Mouse (Mus musculus) embryonic facial prominence, embryonic 11.5 days (tissue): ENCODE data around the gene Gm11639. TPM values are rescaled to one million over a fixed set of nuclear protein-coding genes. Genes with fewer than 3 reads are reported as not detected.
A peak's percentile ranks its signal among the peaks of the same experiment; 100 is the strongest.

Experiments used
- ATAC-seq: fragments of 200-750 bp; cut with Nextera tagmentation; replicated peaks from 2 replicates; pipeline ENCODE4 v1.8.0; 2017; ENCODE audit warnings: low read depth; ENCODE audit not compliant: insufficient number of reproducible peaks, low FRiP score, low TSS enrichment
- DNase-seq: peaks from one replicate; pipeline ENCODE4 v3.0.0-alpha.2; 2015; ENCODE audit warnings: low spot score
- H3K27ac ChIP-seq: fragments of 300-500 bp; sonication (generic); replicated peaks from 2 replicates; pipeline ENCODE4 v1.5.1; 2014; ENCODE audit warnings: mild to moderate bottlenecking, low read depth, low read length, control low read depth
- H3K27me3 ChIP-seq: fragments of 300-500 bp; sonication (generic); 2 replicates; pipeline ENCODE4 v1.6.1; 2014; ENCODE audit warnings: mild to moderate bottlenecking, low read length, moderate library complexity, mixed read lengths; ENCODE audit not compliant: control insufficient read depth, insufficient read depth
- H3K36me3 ChIP-seq: fragments of 300-500 bp; sonication (generic); replicated peaks from 2 replicates; pipeline ENCODE4 v1.6.1; 2014; ENCODE audit warnings: low read depth, mild to moderate bottlenecking, low read length, moderate library complexity, mixed read lengths; ENCODE audit not compliant: control insufficient read depth, insufficient read depth
- H3K4me1 ChIP-seq: fragments of 300-500 bp; sonication (generic); 2 replicates; pipeline ENCODE4 v1.6.1; 2014; ENCODE audit warnings: low read length, mixed read lengths; ENCODE audit not compliant: control insufficient read depth, insufficient read depth
- H3K4me2 ChIP-seq: fragments of 300-500 bp; sonication (generic); 2 replicates; pipeline ENCODE4 v1.6.1; 2014; ENCODE audit warnings: low read depth, mild to moderate bottlenecking, control low read depth, low read length, moderate library complexity
- H3K4me3 ChIP-seq: fragments of 300-500 bp; sonication (generic); 2 replicates; pipeline ENCODE4 v1.5.1; 2014; ENCODE audit warnings: low read depth, low read length, control low read depth
- H3K9ac ChIP-seq: fragments of 300-500 bp; sonication (generic); replicated peaks from 2 replicates; pipeline ENCODE4 v1.6.1; 2014; ENCODE audit warnings: mild to moderate bottlenecking, control low read depth, low read length
- H3K9me3 ChIP-seq: fragments of 300-500 bp; sonication (generic); replicated peaks from 2 replicates; pipeline ENCODE4 v1.6.1; 2016; ENCODE audit warnings: mild to moderate bottlenecking, low read length, inconsistent platforms, mixed read lengths; ENCODE audit not compliant: control insufficient read depth
- whole genome bisulfite sequencing: fragments of 180-500 bp; shearing (Covaris S2); extraction: QIAGEN DNeasy Blood & Tissue Kit; methylation state at CpG from one replicate; pipeline ENCODE4 v1.1.7; 2014; 5-methylcytosine and 5-hydroxymethylcytosine counted together
- polyA plus RNA-seq: library from polyadenylated mRNA; unstranded; fragments of >200 nt; fragmentation: Nextera tagmentation; extraction: Ambion mirVana; gene quantifications from 2 replicates; pipeline ENCODE4 v1.2.1, GENCODE M21; 2014

Gm11639 gene
- not detected in 2 replicates for polyA plus RNA-seq

DNA sequence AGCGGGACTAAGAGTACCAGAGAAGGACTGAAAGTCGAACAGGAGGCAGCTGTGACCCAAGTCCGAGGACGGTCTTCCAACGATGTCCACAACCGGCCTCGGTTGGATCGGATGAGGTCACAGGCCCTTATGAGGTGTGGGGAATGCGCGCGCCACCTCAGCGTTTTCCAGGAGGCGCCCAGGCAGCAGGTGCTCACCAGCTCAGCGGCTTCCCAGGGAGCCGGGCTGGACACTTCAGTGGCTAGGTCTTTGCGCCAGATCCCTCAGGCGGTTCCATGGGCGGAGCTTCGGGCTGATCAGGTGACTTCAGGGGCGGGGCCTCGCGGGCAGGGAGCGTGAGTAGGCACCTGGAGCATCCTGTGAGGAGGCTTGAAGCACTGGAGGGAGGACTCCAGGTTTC, at the start of gene Gm11639:
TSS of gene Gm11639 (plus strand) at position 160 of the 400 bp plus-strand sequence.
- Histone ChIP-seq H3K27me3 (no peaks in the 10 kb centered on the region), H3K9me3 (no peaks in the 10 kb centered on the region), H3K36me3 (no peaks in the 10 kb centered on the region), H3K4me1 (peaks cover 2% of the 10 kb centered on the region; the same call in 1 of the 2 replicates), H3K9ac (no peak within 1 kb of the TSS), H3K27ac (no peak within 1 kb of the TSS), H3K4me2 (peak within 1 kb of the TSS; percentile 34), H3K4me3 (no peak within 1 kb of the TSS)
- ATAC-seq, result no peak
- WGBS, result 19% methylated on average over 23 of the region's 23 CpGs
- peak; percentile 13 for DNase-seq

DNA sequence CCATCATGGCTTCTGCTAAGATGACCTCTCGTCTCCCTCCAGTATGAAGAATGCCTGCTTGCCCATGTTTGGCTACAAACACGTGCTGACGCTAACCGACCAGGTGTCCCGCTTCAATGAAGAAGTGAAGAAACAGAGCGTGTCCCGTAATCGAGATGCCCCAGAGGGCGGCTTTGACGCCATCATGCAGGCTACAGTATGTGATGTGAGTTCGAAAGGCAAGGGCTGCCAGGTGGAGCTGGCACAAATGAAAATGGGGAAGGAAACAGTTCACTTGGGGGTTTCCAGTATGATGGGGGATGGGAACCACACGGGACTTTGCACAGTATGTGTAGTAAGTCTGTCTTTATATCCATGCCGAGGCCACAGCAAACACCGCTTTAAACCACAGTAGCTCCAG, 48.5 kb upstream of the Gm11639 start:
- no peaks in the 10 kb centered on the region for H3K36me3 ChIP-seq
- no peaks in the 10 kb centered on the region for H3K27me3 ChIP-seq
- WGBS, result 92% methylated on average over 14 of the region's 14 CpGs
- no peak for DNase-seq
- H3K4me3 ChIP-seq, result no peak overlapping the region
- H3K9ac ChIP-seq, result no peak overlapping the region
- H3K4me1 ChIP-seq, result no peaks in the 10 kb centered on the region
- H3K27ac ChIP-seq, result no peak overlapping the region
- no peaks in the 10 kb centered on the region for H3K9me3 ChIP-seq
- no peak for ATAC-seq
- H3K4me2 ChIP-seq, result no peak overlapping the region

GRCm38 (mm10) chr11:104638006-104638405, 47.5 kb upstream of the Gm11639 start:
- Histone ChIP-seq H3K27ac (no peak overlapping the region), H3K9ac (no peak overlapping the region)

DNA sequence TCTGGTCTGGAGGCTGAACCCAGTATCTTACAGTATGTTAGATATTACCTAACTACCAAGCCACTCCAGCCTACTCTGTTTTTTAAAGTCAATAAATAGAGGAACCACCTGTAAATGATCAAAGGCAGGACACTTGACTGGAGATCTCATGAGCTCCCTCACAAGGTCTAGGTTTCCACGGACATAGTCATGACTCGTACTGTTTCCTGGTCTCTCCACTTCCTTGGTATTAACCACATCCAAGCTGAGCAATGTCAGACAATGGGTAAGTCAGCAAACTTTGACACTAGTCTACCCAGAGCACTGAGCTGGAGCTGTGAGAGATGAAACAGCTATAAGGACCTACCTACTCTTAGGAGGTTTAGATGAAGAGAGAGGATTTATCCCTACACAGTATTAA, 46.6 kb upstream of the Gm11639 start:
- Histone ChIP-seq H3K4me3 (no peak overlapping the region), H3K9ac (no peak overlapping the region), H3K36me3 (no peaks in the 10 kb centered on the region), H3K27me3 (no peaks in the 10 kb centered on the region), H3K4me1 (no peaks in the 10 kb centered on the region), H3K9me3 (no peaks in the 10 kb centered on the region), H3K27ac (no peak overlapping the region), H3K4me2 (no peak overlapping the region)
- WGBS, result 63% methylated on average over 2 of the region's 2 CpGs
- DNase-seq (no peak), ATAC-seq (no peak)

More at GRCm38 (mm10) chr11:104638006-104638405, 47.5 kb upstream of the Gm11639 start:
- Histone ChIP-seq H3K36me3 (no peaks in the 10 kb centered on the region), H3K9me3 (no peaks in the 10 kb centered on the region), H3K27me3 (no peaks in the 10 kb centered on the region), H3K4me3 (no peak overlapping the region), H3K4me2 (no peak overlapping the region), H3K4me1 (no peaks in the 10 kb centered on the region)
- DNase-seq, result no peak
- 42% methylated on average over 5 of the region's 5 CpGs for WGBS
- ATAC-seq, result no peak

- 73% methylated on average over 9 of the region's 9 CpGs for WGBS
- no peak for DNase-seq
- H3K4me2 ChIP-seq, result no peak overlapping the region
- H3K9ac ChIP-seq, result no peak overlapping the region
- no peak overlapping the region for H3K27ac ChIP-seq
- ATAC-seq, result no peak
- H3K27me3 ChIP-seq, result no peaks in the 10 kb centered on the region
- H3K9me3 ChIP-seq, result no peaks in the 10 kb centered on the region
- no peak overlapping the region for H3K4me3 ChIP-seq
- no peaks in the 10 kb centered on the region for H3K36me3 ChIP-seq
- H3K4me1 ChIP-seq, result no peaks in the 10 kb centered on the region
Measured at GRCm38 (mm10) chr11:104639634-104640033, 45.9 kb upstream of the Gm11639 start.

DNA sequence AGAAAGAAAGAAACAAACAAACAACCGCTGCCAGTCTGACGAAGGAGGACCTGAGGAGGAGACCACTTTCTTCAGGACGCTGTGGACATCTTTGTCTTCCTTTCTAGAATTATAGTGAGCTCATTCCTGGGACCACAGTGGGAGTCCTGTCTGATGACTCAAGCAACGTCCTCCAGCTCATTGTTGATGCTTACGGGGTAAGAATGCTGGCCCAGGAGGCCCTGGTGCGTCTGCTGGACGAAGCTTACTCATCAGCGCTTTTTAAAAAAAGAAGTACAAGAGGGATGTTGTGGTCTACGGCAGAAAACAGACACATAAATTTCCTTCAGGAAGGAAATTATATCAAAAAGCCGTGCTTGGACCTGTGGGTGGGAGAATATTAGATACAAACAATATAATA, 44.6 kb upstream of the Gm11639 start:
- Histone ChIP-seq H3K27ac (no peak overlapping the region), H3K4me1 (no peaks in the 10 kb centered on the region), H3K4me2 (no peak overlapping the region), H3K4me3 (no peak overlapping the region), H3K27me3 (no peaks in the 10 kb centered on the region), H3K36me3 (no peaks in the 10 kb centered on the region), H3K9me3 (no peaks in the 10 kb centered on the region), H3K9ac (no peak overlapping the region)
- DNase-seq, result no peak
- no peak for ATAC-seq
- 84% methylated on average over 10 of the region's 10 CpGs for WGBS

DNA sequence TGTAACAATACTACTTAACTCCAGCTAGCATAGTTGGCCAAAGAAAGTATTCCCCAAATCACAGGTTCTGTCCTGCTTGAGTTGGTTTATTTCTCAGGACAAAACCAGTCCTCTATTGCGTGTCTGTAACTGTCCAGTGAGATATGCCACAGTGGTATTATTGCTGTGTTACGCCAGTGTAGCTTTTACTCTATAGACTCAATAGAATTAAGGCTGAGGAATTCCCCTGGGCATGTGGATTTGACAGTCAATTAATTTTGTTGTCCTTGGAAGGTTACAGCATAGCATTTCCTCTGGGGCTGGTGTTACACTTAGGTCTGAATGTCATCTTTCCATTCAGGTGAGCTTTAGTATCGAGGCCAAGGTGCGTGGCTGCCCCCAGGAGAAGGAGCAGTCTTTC, 42.3 kb upstream of the Gm11639 start:
- no peak overlapping the region for H3K27ac ChIP-seq
- no peak overlapping the region for H3K4me3 ChIP-seq
- H3K4me2 ChIP-seq, result no peak overlapping the region
- no peak for ATAC-seq
- 82% methylated on average over 4 of the region's 4 CpGs for WGBS
- no peaks in the 10 kb centered on the region for H3K4me1 ChIP-seq
- DNase-seq, result no peak
- H3K27me3 ChIP-seq, result no peaks in the 10 kb centered on the region
- no peak overlapping the region for H3K9ac ChIP-seq
- no peaks in the 10 kb centered on the region for H3K36me3 ChIP-seq
- no peaks in the 10 kb centered on the region for H3K9me3 ChIP-seq

- Histone ChIP-seq H3K27ac (no peak overlapping the region), H3K9me3 (no peaks in the 10 kb centered on the region), H3K4me3 (no peak overlapping the region), H3K9ac (no peak overlapping the region), H3K4me2 (no peak overlapping the region), H3K4me1 (no peaks in the 10 kb centered on the region), H3K36me3 (no peaks in the 10 kb centered on the region), H3K27me3 (no peaks in the 10 kb centered on the region)
- DNase-seq, result no peak
- no peak for ATAC-seq
- WGBS, result 90% methylated on average over 6 of the region's 6 CpGs
Measured at GRCm38 (mm10) chr11:104645402-104645801, 40.1 kb upstream of the Gm11639 start.
